Mouse (Mus musculus) induced T-regulatory cell, adult 2 months (primary cell): ENCODE measurements around the gene Lmx1b.
A peak's percentile ranks its signal among the peaks of the same experiment; 100 is the strongest.

Experiments used
- DNase-seq: peaks from one replicate; pipeline ENCODE4 v3.0.0-alpha.2; 2012; ENCODE audit warnings: low read depth

Gene Lmx1b

DNA sequence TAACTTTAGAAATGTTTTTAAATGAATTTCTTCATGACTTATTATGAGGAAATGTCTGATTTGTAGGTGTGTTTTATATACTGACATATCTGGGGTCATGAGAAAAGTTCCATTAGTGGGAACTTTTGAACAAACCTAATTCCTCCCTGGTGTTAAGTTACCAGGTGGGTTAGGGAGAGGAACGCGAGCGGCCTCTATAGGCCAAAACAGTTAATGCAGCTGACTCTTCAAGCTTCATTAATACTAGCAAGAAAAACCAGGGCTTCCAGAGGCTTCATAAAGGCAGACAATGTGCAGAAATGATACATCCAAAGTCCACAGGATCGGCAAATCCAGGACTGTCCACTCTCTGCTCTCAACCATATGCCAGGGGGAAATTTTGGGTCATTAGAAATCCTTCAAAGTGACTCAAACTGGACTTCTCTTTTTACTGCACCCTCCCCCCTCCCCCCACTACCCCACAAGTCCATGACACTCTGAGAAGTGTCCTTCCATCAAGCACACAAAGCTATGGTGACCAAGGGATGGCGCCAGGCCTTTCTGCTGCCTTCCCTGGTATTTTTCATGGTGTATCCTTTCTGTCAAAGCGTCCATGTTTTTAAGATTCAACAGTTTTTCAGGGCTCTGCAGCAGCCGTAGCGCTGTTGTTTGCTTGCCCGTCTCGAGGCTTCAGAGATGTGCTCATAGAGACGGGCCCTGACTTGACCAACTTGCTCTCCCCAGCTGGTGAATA is 97.4 kb downstream of the Lmx1b start:
- DNase-seq, result peak; percentile 86

DNA sequence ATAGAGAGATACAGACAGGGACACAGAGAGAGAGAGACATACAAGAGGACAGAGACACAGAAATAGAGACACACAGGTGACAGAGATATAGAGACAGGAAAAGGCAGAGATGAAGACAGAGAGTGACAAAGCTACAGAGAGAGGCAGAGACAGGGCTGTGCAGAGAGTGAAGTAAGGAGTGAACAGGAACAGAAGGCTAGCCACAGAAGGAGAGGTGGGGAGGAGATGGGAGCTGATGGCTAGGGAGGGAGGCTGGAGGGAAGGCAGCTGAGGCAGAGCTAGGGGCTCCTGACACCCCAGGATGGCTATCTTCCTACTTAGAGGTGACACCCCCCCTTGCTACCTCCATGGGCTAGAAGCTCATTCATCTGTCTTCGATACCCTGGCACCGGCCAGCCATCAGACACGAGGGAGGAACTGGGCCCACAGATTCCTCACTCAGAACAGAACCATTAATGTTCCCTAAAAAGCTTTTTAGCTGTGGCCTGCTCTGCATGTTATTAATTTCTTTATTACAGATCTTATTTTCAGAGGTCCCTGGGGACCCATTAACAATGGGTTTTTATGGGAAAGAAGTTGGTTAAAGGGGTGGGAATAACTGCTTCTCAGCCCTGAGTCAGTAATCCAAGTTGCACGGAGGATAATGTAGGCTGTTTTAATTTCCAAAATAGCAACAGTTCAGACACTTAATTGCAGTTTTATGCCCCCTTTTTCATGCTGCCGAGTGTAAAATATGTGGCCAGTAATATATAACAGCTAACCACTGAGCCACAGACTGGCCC is 114.8 kb downstream of the Lmx1b start:
- no peak for DNase-seq

DNA sequence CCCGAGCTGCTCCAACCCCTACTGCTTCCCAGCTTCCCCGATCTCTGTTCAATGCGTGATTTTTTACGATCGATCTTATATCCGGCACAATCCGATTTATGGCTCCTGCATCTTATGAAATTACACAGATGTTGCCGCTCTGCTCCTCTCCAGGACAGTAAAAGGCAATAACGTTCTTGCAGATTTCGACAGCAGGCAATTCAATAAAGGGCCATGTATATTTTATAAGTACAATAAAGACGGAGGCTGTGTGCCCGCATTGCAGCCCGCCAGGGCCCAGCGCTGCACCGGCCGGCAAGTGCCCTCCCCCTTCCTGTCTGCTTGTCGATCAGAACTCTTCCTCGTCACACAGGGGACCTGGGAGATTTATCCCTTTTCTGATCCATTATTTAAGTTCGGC is 124.5 kb downstream of the Lmx1b start:
- DNase-seq, result no peak

DNA sequence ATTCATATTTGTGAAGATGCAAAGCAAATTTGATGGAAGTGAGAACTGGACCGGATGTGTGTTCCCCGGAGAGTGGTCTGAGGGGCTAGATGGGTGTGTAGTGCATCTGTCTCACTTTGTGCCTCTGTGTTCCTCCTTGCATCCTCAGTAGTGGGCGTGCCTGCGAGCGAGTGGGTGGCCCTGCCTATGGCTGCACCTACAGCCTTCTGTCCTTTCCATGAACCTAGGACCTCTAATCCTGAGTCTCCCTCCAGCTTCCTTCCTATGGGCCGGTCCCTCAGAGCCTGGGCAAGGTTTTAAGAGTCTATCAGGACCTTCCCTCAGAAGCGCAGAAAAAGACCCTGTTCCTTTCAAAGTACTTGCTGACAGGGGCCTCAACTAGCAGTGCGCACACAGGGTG is 124.9 kb downstream of the Lmx1b start:
- no peak for DNase-seq
